In the genomic region with DNA sequence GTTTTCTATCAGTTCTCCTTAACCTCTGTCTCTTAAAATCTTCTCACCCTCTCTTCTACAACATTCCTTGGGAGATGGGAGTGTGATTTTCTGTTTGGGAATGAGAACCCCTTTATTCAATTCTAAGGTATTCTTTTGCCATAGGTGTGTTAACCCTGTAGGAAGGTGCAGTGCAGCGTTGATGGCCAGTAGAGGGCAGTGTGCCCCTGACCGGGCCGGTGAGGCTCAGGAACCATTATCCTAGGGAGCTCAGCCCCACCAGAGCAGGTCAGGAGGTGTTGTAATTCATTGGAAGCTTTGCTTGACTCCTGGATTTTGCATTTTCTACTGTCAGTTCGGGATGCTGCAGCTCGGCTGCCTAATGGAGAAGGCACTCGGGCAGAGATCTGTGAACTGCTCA, we compare ENCODE assay signal across 8 mouse cellular contexts. TPM values are rescaled to one million over a fixed set of nuclear protein-coding genes. Genes with fewer than 3 reads are reported as not detected.
A peak's percentile ranks its signal among the peaks of the same experiment; 100 is the strongest.
DNase-seq lines count a peak whose midpoint lies in the region; ATAC-seq and TF ChIP-seq lines count a peak whose summit lies in the region.

No protein-coding gene starts in this region.

- WGBS in lung, adult 2 months: 59% methylated on average over 6 of the region's 6 CpGs
- WGBS in liver, embryonic 12.5 days (ENCODE audit: insufficient replicate concordance): 53% methylated on average over 6 of the region's 6 CpGs

- peaks cover 92% of the 10 kb centered on the region for H3K36me3 ChIP-seq in liver, embryonic 12.5 days

- H3K9ac ChIP-seq in liver, embryonic 12.5 days: no peak overlapping the region

- H3K9me3 ChIP-seq in liver, embryonic 12.5 days (replicated peaks): no peaks in the 10 kb centered on the region

- no peak overlapping the region for H3K4me2 ChIP-seq in liver, embryonic 12.5 days

- H3K27me3 ChIP-seq in liver, embryonic 12.5 days (replicated peaks): no peaks in the 10 kb centered on the region

- no peak for TF ChIP-seq POLR2A in lung, adult 2 months (IDR thresholded peaks at IDR 0.05; ENCODE audit: borderline replicate concordance, extremely low read depth, low read depth, low read length)
- no peak for TF ChIP-seq POLR2A in cortical plate, adult 2 months (IDR thresholded peaks at IDR 0.05; ENCODE audit: extremely low read depth, insufficient read depth, low read length)

- peak; percentile 68 for TF ChIP-seq CTCF in lung, adult 2 months (IDR thresholded peaks at IDR 0.05; ENCODE audit: insufficient read depth, low read length)
- TF ChIP-seq CTCF in cortical plate, adult 2 months (IDR thresholded peaks at IDR 0.05; ENCODE audit: extremely low read depth, insufficient read depth, low read length): peak; percentile 45

- no peak overlapping the region for H3K27ac ChIP-seq in cortical plate, adult 2 months (ENCODE audit: insufficient read depth, low read length)
- no peak overlapping the region for H3K27ac ChIP-seq in liver, embryonic 12.5 days

- ATAC-seq in CD4-positive, CD25-positive, alpha-beta regulatory T cell, adult 4 months: no peak
- 0 out of 2 replicates have a peak, but pooled peaks have one; percentile 35 for ATAC-seq in liver, embryonic 12.5 days

- peak; percentile 52 for DNase-seq in CD4-positive, CD25-positive, alpha-beta regulatory T cell, adult 2 months (ENCODE audit: low read depth, low spot score)
- no peak for DNase-seq in lung, adult 2 months
- no peak for DNase-seq in lung, postnatal 25 days (ENCODE audit: low spot score)
- DNase-seq in urinary bladder, postnatal 36 days (ENCODE audit: low spot score in 2 of 2): peak; percentile 38 to 46
- DNase-seq in right cerebral cortex, postnatal 4 days: no peak

- H3K4me3 ChIP-seq in lung, adult 2 months (replicated peaks; ENCODE audit: extremely low read depth, low read depth, low read length): no peak overlapping the region
- no peak overlapping the region for H3K4me3 ChIP-seq in cortical plate, adult 2 months (ENCODE audit: insufficient read depth, low read length)
- no peak overlapping the region for H3K4me3 ChIP-seq in liver, embryonic 12.5 days

- no peaks in the 10 kb centered on the region for H3K4me1 ChIP-seq in lung, adult 2 months (ENCODE audit: control insufficient read depth, insufficient read depth, low read length)
- H3K4me1 ChIP-seq in cortical plate, adult 2 months (ENCODE audit: control insufficient read depth, insufficient read depth, low read length): no peaks in the 10 kb centered on the region
- H3K4me1 ChIP-seq in liver, embryonic 12.5 days: no peaks in the 10 kb centered on the region

RNA-seq across cellular contexts. Expression of a gene that starts 19.2 kb away (rescaled TPM):
- 10 to 100 TPM; 37.1 to 54.1 TPM for polyA plus RNA-seq in CD4-positive, CD25-positive, alpha-beta regulatory T cell, adult 4 months (2017; shearing (Covaris generic))
- polyA plus RNA-seq in lung, adult 2 months (2012; rRNA removed): 16.6 and 19.7 TPM in 2 replicates
- polyA plus RNA-seq in cortical plate, adult 2 months (2012; rRNA removed): 26.9 and 28.4 TPM in 2 replicates
- polyA plus RNA-seq in liver, embryonic 12.5 days (2016; fragmentation: Nextera tagmentation; extraction: Ambion mirVana): 8.6 and 9.3 TPM in 2 replicates

RNA-seq across cellular contexts. Expression of a gene that starts 59.0 kb away (rescaled TPM):
- polyA plus RNA-seq in CD4-positive, CD25-positive, alpha-beta regulatory T cell, adult 4 months (2017; shearing (Covaris generic)): not detected
- polyA plus RNA-seq in lung, adult 2 months (2012; rRNA removed): 15.8 and 16.9 TPM in 2 replicates
- polyA plus RNA-seq in cortical plate, adult 2 months (2012; rRNA removed): 0.23 TPM in 1 of 2 replicates, not detected in the other
- polyA plus RNA-seq in liver, embryonic 12.5 days (2016; fragmentation: Nextera tagmentation; extraction: Ambion mirVana): not detected in 2 replicates

Comparison
In these comparisons a context has a peak if more than half of its experiments do, and no peak if none do; other contexts are left out.
1. DNase-seq: peak in CD4-positive, CD25-positive, alpha-beta regulatory T cell, adult 2 months (single experiment) and urinary bladder, postnatal 36 days (2 of 2); none in lung, adult 2 months (single experiment), lung, postnatal 25 days (single experiment) and right cerebral cortex, postnatal 4 days (single experiment).
2. RNA of a gene that starts 59.0 kb away (polyA plus RNA-seq): 15.8 to 16.9 TPM in lung, adult 2 months; 0.23 TPM in cortical plate, adult 2 months, not detected in CD4-positive, CD25-positive, alpha-beta regulatory T cell, adult 4 months and not detected in liver, embryonic 12.5 days; every median in the first group is over 10 times any median in the second.